Mouse (Mus musculus): ENCODE results near the gene 9430097D07Rik.

DNA sequence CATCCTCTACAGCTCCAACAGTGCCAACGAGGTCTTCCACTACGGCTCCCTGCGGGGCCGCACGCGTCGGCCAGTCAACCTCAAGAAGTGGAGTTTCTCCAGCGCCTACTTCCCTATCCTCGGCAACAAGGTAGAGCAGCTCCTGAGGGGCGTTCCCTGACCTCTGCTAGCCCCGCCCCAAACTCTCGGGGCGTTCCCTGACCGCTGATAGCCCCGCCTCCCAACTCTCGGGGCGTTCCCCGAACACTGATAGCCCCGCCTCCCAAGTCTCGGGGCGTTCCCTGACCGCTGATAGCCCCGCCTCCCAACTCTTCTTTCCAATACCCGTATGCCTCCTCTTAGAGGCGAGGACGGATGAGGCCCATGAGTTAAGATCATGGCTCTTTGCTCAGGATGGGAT lies 36.8 kb upstream of the 9430097D07Rik start:
- no peak for TF ChIP-seq ZNF384 (IDR thresholded peaks at IDR 0.05; ENCODE audit: low read depth, low read length)
- TF ChIP-seq CTCF (conservative IDR thresholded peaks at IDR 0.05 in 1 of 2, IDR thresholded peaks at IDR 0.05 in 1 of 2; ENCODE audit: low read depth in 2 of 2, low read length in 2 of 2): no peak
- no peak for TF ChIP-seq MAX (IDR thresholded peaks at IDR 0.05; ENCODE audit: low read length)
- no peak for TF ChIP-seq UBTF (IDR thresholded peaks at IDR 0.05; ENCODE audit: low read depth, low read length)
- TF ChIP-seq POLR2AphosphoS2 (IDR thresholded peaks at IDR 0.05; ENCODE audit: low read depth, low read length): no peak
- TF ChIP-seq RCOR1 (conservative IDR thresholded peaks at IDR 0.05; ENCODE audit: low read depth, low read length): no peak
- no peak for TF ChIP-seq MAZ (IDR thresholded peaks at IDR 0.05; ENCODE audit: low read depth, low read length)
- no peak for TF ChIP-seq MYC (IDR thresholded peaks at IDR 0.05; ENCODE audit: low read depth, low read length)
- TF ChIP-seq POLR2A (IDR thresholded peaks at IDR 0.05; ENCODE audit: low read depth, low read length): no peak
- TF ChIP-seq BHLHE40 (IDR thresholded peaks at IDR 0.05; ENCODE audit: low read depth, low read length): no peak
- no peak for TF ChIP-seq SIN3A (IDR thresholded peaks at IDR 0.05; ENCODE audit: low read length)
